Mouse (Mus musculus) kidney, postnatal 10 days (tissue): ENCODE measurements around the gene Prkcg.

Experiments
- DNase-seq: peaks from one replicate; pipeline ENCODE4 v3.0.0; 2021; ENCODE audit warnings: mixed read lengths

The Prkcg gene

GRCm38 (mm10) chr7:3327961-3328360 is 39.0 kb downstream of the Prkcg start:
- peak; percentile 25 for DNase-seq

- peak; percentile 86 for DNase-seq
These were observed 41.0 kb downstream of the Prkcg start for GRCm38 (mm10) chr7:3329776-3330546.

GRCm38 (mm10) chr7:3331171-3331570 is 42.2 kb downstream of the Prkcg start:
- no peak for DNase-seq

GRCm38 (mm10) chr7:3331581-3332223 is 42.7 kb downstream of the Prkcg start:
- peak; percentile 88 for DNase-seq

GRCm38 (mm10) chr7:3332224-3332615 is 43.2 kb downstream of the Prkcg start:
- DNase-seq: no peak

- peak; percentile 59 for DNase-seq
These were observed 43.9 kb downstream of the Prkcg start, which contains the start of gene Cacng7 for GRCm38 (mm10) chr7:3332619-3333521. Cacng7 (plus strand) TSS chr7:3332955.

- no peak for DNase-seq
These were observed 44.6 kb downstream of the Prkcg start for GRCm38 (mm10) chr7:3333542-3333941.

- no peak for DNase-seq
These were observed 47.4 kb downstream of the Prkcg start for GRCm38 (mm10) chr7:3336412-3336811.

GRCm38 (mm10) chr7:3338286-3338935 is 49.4 kb downstream of the Prkcg start:
- DNase-seq: no peak

- no peak for DNase-seq
These were observed 50.0 kb downstream of the Prkcg start for GRCm38 (mm10) chr7:3339010-3339409.

- no peak for DNase-seq
These were observed 54.9 kb downstream of the Prkcg start for GRCm38 (mm10) chr7:3343861-3344260.

GRCm38 (mm10) chr7:3345301-3345700 is 56.3 kb downstream of the Prkcg start:
- DNase-seq: no peak

GRCm38 (mm10) chr7:3347366-3348287 is 58.6 kb downstream of the Prkcg start:
- no peak for DNase-seq

- no peak for DNase-seq
These were observed 59.3 kb downstream of the Prkcg start for GRCm38 (mm10) chr7:3348326-3348725.

GRCm38 (mm10) chr7:3349775-3350174 is 60.8 kb downstream of the Prkcg start:
- DNase-seq: no peak

GRCm38 (mm10) chr7:3351536-3351935 is 62.6 kb downstream of the Prkcg start:
- DNase-seq: no peak

GRCm38 (mm10) chr7:3354850-3355249 is 65.9 kb downstream of the Prkcg start:
- DNase-seq: no peak

- DNase-seq: no peak
These were observed 71.7 kb downstream of the Prkcg start for GRCm38 (mm10) chr7:3360678-3361077.

GRCm38 (mm10) chr7:3365547-3366279 is 76.7 kb downstream of the Prkcg start:
- no peak for DNase-seq

GRCm38 (mm10) chr7:3366705-3367516 is 77.9 kb downstream of the Prkcg start:
- DNase-seq: peak; percentile 34
